Comparison of ENCODE assay signal across 8 mouse cellular contexts in the genomic region with DNA sequence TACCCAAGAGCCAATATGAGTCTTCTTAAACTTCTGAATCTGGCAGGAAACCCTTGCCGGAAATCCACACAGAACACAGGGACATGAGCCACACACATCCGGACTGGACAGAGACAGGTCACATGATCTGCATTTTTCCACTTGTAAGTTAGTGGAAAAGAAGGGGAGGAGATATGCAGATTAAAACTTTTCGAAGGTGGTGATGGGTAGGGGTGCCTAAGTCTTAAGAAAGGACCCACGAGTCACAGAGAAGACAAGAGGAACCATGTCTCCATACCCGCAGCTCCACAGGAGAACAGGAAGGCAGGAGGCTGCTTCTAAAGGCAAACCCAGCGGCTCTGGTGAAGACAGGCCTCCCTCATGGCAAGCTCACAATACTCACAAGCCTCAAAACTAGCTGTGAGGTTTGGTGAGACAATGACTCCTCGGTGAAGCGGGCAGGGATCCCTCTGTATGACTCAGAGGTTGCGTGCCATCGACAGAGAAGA. TPM values are rescaled to one million over a fixed set of nuclear protein-coding genes. Genes with fewer than 3 reads are reported as not detected.
DNase-seq lines count a peak whose midpoint lies in the region; ATAC-seq and TF ChIP-seq lines count a peak whose summit lies in the region.

No protein-coding gene starts in this region.

- no peaks in the 10 kb centered on the region for H3K36me3 ChIP-seq in limb, embryonic 12.5 days
- H3K36me3 ChIP-seq in midbrain, embryonic 12.5 days: no peaks in the 10 kb centered on the region
- H3K36me3 ChIP-seq in splenic B cell, adult 2 months (ENCODE audit: control insufficient read depth, insufficient read depth, low read length, poor library complexity, severe bottlenecking): no peaks in the 10 kb centered on the region

- H3K27ac ChIP-seq in cortical plate, adult 2 months (ENCODE audit: insufficient read depth, low read length): peak overlapping the region; percentile 49
- H3K27ac ChIP-seq in limb, embryonic 12.5 days: peak overlapping the region; percentile 98
- H3K27ac ChIP-seq in midbrain, embryonic 12.5 days (replicated peaks): peak overlapping the region; percentile 82

- no peaks in the 10 kb centered on the region for H3K4me1 ChIP-seq in cortical plate, adult 2 months (ENCODE audit: control insufficient read depth, insufficient read depth, low read length)
- H3K4me1 ChIP-seq in limb, embryonic 12.5 days (replicated peaks): peaks cover 27% of the 10 kb centered on the region
- H3K4me1 ChIP-seq in midbrain, embryonic 12.5 days: peaks cover 18% of the 10 kb centered on the region

- DNase-seq in cerebellum, postnatal 36 days: peak; percentile 10 to 33
- DNase-seq in cerebellum, adult 11-12 months: no peak
- peak; percentile 70 for DNase-seq in gastrocnemius, postnatal 25 days
- DNase-seq in splenic B cell, adult 2 months (ENCODE audit: low read depth, low spot score): peak; percentile 89

- peak overlapping the region; percentile 82 for H3K4me2 ChIP-seq in limb, embryonic 12.5 days
- H3K4me2 ChIP-seq in midbrain, embryonic 12.5 days (replicated peaks): peak overlapping the region; percentile 90

- H3K9ac ChIP-seq in limb, embryonic 12.5 days (replicated peaks): peak overlapping the region; percentile 69
- peak overlapping the region; percentile 57 for H3K9ac ChIP-seq in midbrain, embryonic 12.5 days (replicated peaks)

- peak; percentile 72 for ATAC-seq in inflammation-experienced regulatory T-cells, adult 6 months
- peak; percentile 88 for ATAC-seq in limb, embryonic 12.5 days (ENCODE audit: insufficient number of reproducible peaks, insufficient read depth, low FRiP score, low TSS enrichment, low read depth)
- peak; percentile 88 for ATAC-seq in midbrain, embryonic 12.5 days (ENCODE audit: low FRiP score, low read depth)

- no peak for TF ChIP-seq CTCF in cortical plate, adult 2 months (IDR thresholded peaks at IDR 0.05; ENCODE audit: extremely low read depth, insufficient read depth, low read length)

- peak; percentile 42; the same call in 1 of the 2 replicates for TF ChIP-seq POLR2A in cortical plate, adult 2 months (IDR thresholded peaks at IDR 0.05; ENCODE audit: extremely low read depth, insufficient read depth, low read length)

- H3K4me3 ChIP-seq in cortical plate, adult 2 months (ENCODE audit: insufficient read depth, low read length): peak overlapping the region; percentile 22
- H3K4me3 ChIP-seq in limb, embryonic 12.5 days (replicated peaks): peak overlapping the region; percentile 48
- peak overlapping the region; percentile 43 for H3K4me3 ChIP-seq in midbrain, embryonic 12.5 days

- H3K9me3 ChIP-seq in limb, embryonic 12.5 days: no peaks in the 10 kb centered on the region
- H3K9me3 ChIP-seq in midbrain, embryonic 12.5 days: no peaks in the 10 kb centered on the region

- no peaks in the 10 kb centered on the region for H3K27me3 ChIP-seq in limb, embryonic 12.5 days
- peaks cover under 1% of the 10 kb centered on the region; the same call in 1 of the 2 replicates for H3K27me3 ChIP-seq in midbrain, embryonic 12.5 days
- no peaks in the 10 kb centered on the region for H3K27me3 ChIP-seq in splenic B cell, adult 2 months (ENCODE audit: control insufficient read depth, insufficient read depth, low read length, poor library complexity, severe bottlenecking)

- under 1% methylated on average over 10 of the region's 10 CpGs for WGBS in limb, embryonic 12.5 days
- WGBS in midbrain, embryonic 12.5 days: 0% methylated on average over 10 of the region's 10 CpGs

RNA-seq across cellular contexts. Expression of a gene that starts 10.6 kb away (rescaled TPM):
- 840 and 847 TPM in 2 replicates for polyA plus RNA-seq in cortical plate, adult 2 months (2012; rRNA removed)
- total RNA-seq in gastrocnemius, postnatal 25 days (2021): 1,000 to 10,000 TPM; 2,961 to 2,964 TPM
- polyA plus RNA-seq in inflammation-experienced regulatory T-cells, adult 6 months (2017; shearing (Covaris generic)): 1,000 to 10,000 TPM; 1,603 to 2,042 (median 1,729) TPM
- 994 and 1,047 TPM in 2 replicates for polyA plus RNA-seq in limb, embryonic 12.5 days (2016; fragmentation: Nextera tagmentation; extraction: Ambion mirVana)
- 921 and 956 TPM in 2 replicates for polyA plus RNA-seq in midbrain, embryonic 12.5 days (2016; fragmentation: Nextera tagmentation; extraction: Ambion mirVana)

RNA-seq across cellular contexts. Expression of a gene that starts 47.5 kb away (rescaled TPM):
- 7.2 and 9.3 TPM in 2 replicates for polyA plus RNA-seq in cortical plate, adult 2 months (2012; rRNA removed)
- total RNA-seq in gastrocnemius, postnatal 25 days (2021): 1 to 10 TPM; 7.1 to 7.2 TPM
- 10 to 100 TPM; 19.9 to 22.3 (median 21.9) TPM for polyA plus RNA-seq in inflammation-experienced regulatory T-cells, adult 6 months (2017; shearing (Covaris generic))
- polyA plus RNA-seq in limb, embryonic 12.5 days (2016; fragmentation: Nextera tagmentation; extraction: Ambion mirVana): 4.6 and 4.7 TPM in 2 replicates
- 7.5 and 8.3 TPM in 2 replicates for polyA plus RNA-seq in midbrain, embryonic 12.5 days (2016; fragmentation: Nextera tagmentation; extraction: Ambion mirVana)
